In genomic region chr9:37166899-37167298, GRCm38 (mm10) we compare ENCODE assay signal across 11 mouse cellular contexts. TPM values are rescaled to one million over a fixed set of nuclear protein-coding genes. Genes with fewer than 3 reads are reported as not detected.
DNase-seq lines count a peak whose midpoint lies in the region; ATAC-seq and TF ChIP-seq lines count a peak whose summit lies in the region.
"Had no signal": no experiment of that assay in that cellular context is flagged by ENCODE, and none has a peak within 500 bp of the region (broad histone marks: within the 10 kb centered on the region; RNA-seq: fewer than 3 reads in every experiment).

No protein-coding gene starts in this region.

- no peak overlapping the region for H3K4me3 ChIP-seq in gastrocnemius, adult 2 months
- H3K4me3 ChIP-seq in liver, embryonic 14.5 days (ENCODE audit: insufficient read depth in 1 of 2, low read depth in 2 of 2, low read length in 2 of 2), result no peak overlapping the region
- H3K4me3 ChIP-seq in liver, embryonic 11.5 days (ENCODE audit: low read depth, low read length), result no peak overlapping the region
- H3K4me3 ChIP-seq in CH12.LX (replicated peaks in 1 of 3; ENCODE audit: low read depth in 2 of 3, low read length in 2 of 3, poor library complexity in 1 of 3), result no peak overlapping the region

- no peaks in the 10 kb centered on the region for H3K9me3 ChIP-seq in liver, embryonic 14.5 days (ENCODE audit: control insufficient read depth, low read length)
- no peaks in the 10 kb centered on the region for H3K9me3 ChIP-seq in liver, embryonic 11.5 days (ENCODE audit: control insufficient read depth, low read length)
- no peaks in the 10 kb centered on the region for H3K9me3 ChIP-seq in CH12.LX (replicated peaks; ENCODE audit: low read length)

- dilution Hi-C loops in CH12.LX (cut with MboI; ENCODE audit: extremely low pct_ligation_motif_present, extremely low pct_unique_long_range_greater_than_20kb, low sequenced_read_pairs), result no loop called here

- DNase-seq in gastrocnemius, adult 2 months, result no peak
- no peak for DNase-seq in gastrocnemius, postnatal 25 days
- DNase-seq in liver, embryonic 14.5 days (ENCODE audit: low read depth in 3 of 3, low spot score in 3 of 3), result no peak
- DNase-seq in liver, embryonic 11.5 days (ENCODE audit: low spot score), result no peak
- DNase-seq in CH12.LX (ENCODE audit: extremely low read depth), result peak; percentile 49
- peak; percentile 62 for DNase-seq in embryo, embryonic 11 days
- DNase-seq in spleen, postnatal 10 days (ENCODE audit: low spot score in 2 of 2), result no peak
- DNase-seq in right cerebral cortex, postnatal 14 days, result no peak
- DNase-seq: adrenal gland, adult 8-10 months; cerebellum, adult 11-12 months; heart, postnatal 10 days had no signal

- no peaks in the 10 kb centered on the region for H3K79me2 ChIP-seq in CH12.LX (replicated peaks; ENCODE audit: control insufficient read depth, extremely low read depth, insufficient read depth, poor library complexity, severe bottlenecking)

- H3K9ac ChIP-seq in liver, embryonic 14.5 days (replicated peaks), result no peak overlapping the region
- H3K9ac ChIP-seq in liver, embryonic 11.5 days (ENCODE audit: low read depth, low read length), result no peak overlapping the region
- H3K9ac ChIP-seq in CH12.LX (ENCODE audit: insufficient read depth, low read depth), result no peak overlapping the region

- peak; percentile 36; the same call in 1 of the 2 replicates for TF ChIP-seq CTCF in gastrocnemius, adult 2 months (IDR thresholded peaks at IDR 0.05)
- TF ChIP-seq CTCF in liver, embryonic 14.5 days (IDR thresholded peaks at IDR 0.05; ENCODE audit: low read depth), result peak; percentile 25; the same call in 1 of the 2 replicates
- peak; percentile 13 to 68; a peak in 2 of 4 replicates for TF ChIP-seq CTCF in CH12.LX (conservative IDR thresholded peaks at IDR 0.05 in 1 of 2, IDR thresholded peaks at IDR 0.05 in 1 of 2; ENCODE audit: low read depth in 2 of 2, low read length in 2 of 2)

- no peak overlapping the region for H3K27ac ChIP-seq in gastrocnemius, adult 2 months
- H3K27ac ChIP-seq in liver, embryonic 14.5 days, result no peak overlapping the region
- H3K27ac ChIP-seq in liver, embryonic 11.5 days (ENCODE audit: low read depth, low read length), result no peak overlapping the region
- H3K27ac ChIP-seq in CH12.LX (ENCODE audit: insufficient read depth, low read depth), result no peak overlapping the region

- 46% methylated on average over 2 of the region's 2 CpGs for WGBS in liver, embryonic 14.5 days (ENCODE audit: insufficient replicate concordance)
- WGBS in liver, embryonic 11.5 days, result 58% methylated on average over 2 of the region's 2 CpGs

- intact Hi-C loops in gastrocnemius, adult 2 months (cut with DNase I), result no loop called here

- no peak overlapping the region for H3K4me2 ChIP-seq in liver, embryonic 14.5 days (ENCODE audit: low read depth)
- H3K4me2 ChIP-seq in liver, embryonic 11.5 days, result no peak overlapping the region
- H3K4me2 ChIP-seq in CH12.LX (ENCODE audit: insufficient read depth, low read depth, poor library complexity, severe bottlenecking), result no peak overlapping the region

- no peak for TF ChIP-seq EP300 in liver, embryonic 14.5 days (IDR thresholded peaks at IDR 0.05; ENCODE audit: low read depth)
- TF ChIP-seq EP300 in CH12.LX (IDR thresholded peaks at IDR 0.05; ENCODE audit: low read length), result no peak

- in situ Hi-C loops in CH12.LX (cut with MboI; ENCODE audit: low pct_ligation_motif_present, low pct_unique_long_range_greater_than_20kb, low sequenced_read_pairs), result no loop called here

- no peaks in the 10 kb centered on the region for H3K4me1 ChIP-seq in liver, embryonic 14.5 days (replicated peaks; ENCODE audit: control insufficient read depth in 2 of 2, insufficient read depth in 2 of 2, low read length in 1 of 2)
- H3K4me1 ChIP-seq in liver, embryonic 11.5 days (replicated peaks; ENCODE audit: control insufficient read depth, insufficient read depth, low read length), result no peaks in the 10 kb centered on the region
- H3K4me1 ChIP-seq in CH12.LX (ENCODE audit: control insufficient read depth in 1 of 2, insufficient read depth in 2 of 2), result no peaks in the 10 kb centered on the region

- H3K36me3 ChIP-seq in liver, embryonic 14.5 days (replicated peaks; ENCODE audit: control insufficient read depth, insufficient read depth, low read depth), result no peaks in the 10 kb centered on the region
- no peaks in the 10 kb centered on the region for H3K36me3 ChIP-seq in liver, embryonic 11.5 days (ENCODE audit: control insufficient read depth, insufficient read depth, low read length)
- H3K36me3 ChIP-seq in CH12.LX (replicated peaks in 1 of 2; ENCODE audit: control insufficient read depth in 1 of 2, insufficient read depth in 1 of 2, low read length in 1 of 2), result no peaks in the 10 kb centered on the region

- ATAC-seq in liver, embryonic 14.5 days (ENCODE audit: insufficient read depth), result no peak
- ATAC-seq in liver, embryonic 11.5 days (replicated peaks; ENCODE audit: low FRiP score), result no peak

- no peaks in the 10 kb centered on the region for H3K27me3 ChIP-seq in liver, embryonic 14.5 days (ENCODE audit: control insufficient read depth, insufficient read depth, low read length)
- H3K27me3 ChIP-seq in liver, embryonic 11.5 days (replicated peaks; ENCODE audit: control insufficient read depth, insufficient read depth, low read length), result no peaks in the 10 kb centered on the region
- peaks cover 4% of the 10 kb centered on the region for H3K27me3 ChIP-seq in CH12.LX (replicated peaks)

- peak; percentile 62 for TF ChIP-seq RAD21 in CH12.LX (IDR thresholded peaks at IDR 0.05; ENCODE audit: low read depth, low read length)

- TF ChIP-seq POLR2A in CH12.LX (IDR thresholded peaks at IDR 0.05; ENCODE audit: low read depth, low read length), result no peak

TF ChIP-seq in CH12.LX, 34 proteins besides CTCF, POLR2A, EP300 and RAD21:
- TF ChIP-seq SMC3 (IDR thresholded peaks at IDR 0.05; ENCODE audit: low read depth, low read length) (peak; percentile 55), TCF12 (IDR thresholded peaks at IDR 0.05; ENCODE audit: low read depth, low read length) (no peak), USF1 (IDR thresholded peaks at IDR 0.05; ENCODE audit: low read depth, low read length) (no peak)

RNA-seq across cellular contexts. Expression of gene Pknox2, which starts 19.7 kb away (rescaled TPM):
- 10 to 100 TPM; 35.4 to 40.7 TPM for total RNA-seq in gastrocnemius, adult 2 months (2021)
- 10 to 100 TPM; 30.1 to 31.4 TPM for total RNA-seq in gastrocnemius, postnatal 25 days (2021)
- 0.16 and 0.18 TPM in 2 replicates for polyA plus RNA-seq in liver, embryonic 14.5 days (2012; rRNA removed)
- 0.08 TPM in 1 of 2 replicates, not detected in the other for polyA plus RNA-seq in liver, embryonic 14.5 days (2014; fragmentation: Nextera tagmentation; extraction: Ambion mirVana)
- 2.9 TPM in 2 replicates for polyA plus RNA-seq in liver, embryonic 11.5 days (2014; fragmentation: Nextera tagmentation; extraction: Ambion mirVana)
- not detected in 2 replicates for total RNA-seq in CH12.LX (2012; rRNA removed)
- 0.08 TPM in 1 of 2 replicates, not detected in the other for total RNA-seq in CH12.LX (2014; rRNA removed)
- 0.11 TPM in 1 of 2 replicates, not detected in the other for polyA plus RNA-seq in CH12.LX (2012; ENCODE audit: insufficient read length, low read depth)

RNA-seq across cellular contexts. Expression of gene Tmem218, which starts 41.1 kb away (rescaled TPM):
- total RNA-seq in gastrocnemius, adult 2 months (2021), result 1 to 10 TPM; 2.5 to 4.2 TPM
- total RNA-seq in gastrocnemius, postnatal 25 days (2021), result 1 to 10 TPM; 2.3 to 3.1 TPM
- 1.6 TPM in 2 replicates for polyA plus RNA-seq in liver, embryonic 14.5 days (2012; rRNA removed)
- polyA plus RNA-seq in liver, embryonic 14.5 days (2014; fragmentation: Nextera tagmentation; extraction: Ambion mirVana), result 3.9 and 4.3 TPM in 2 replicates
- polyA plus RNA-seq in liver, embryonic 11.5 days (2014; fragmentation: Nextera tagmentation; extraction: Ambion mirVana), result 5.8 and 6.7 TPM in 2 replicates
- 3.1 and 3.2 TPM in 2 replicates for total RNA-seq in CH12.LX (2012; rRNA removed)
- 3.0 and 3.2 TPM in 2 replicates for total RNA-seq in CH12.LX (2014; rRNA removed)
- 2.6 and 2.7 TPM in 2 replicates for polyA plus RNA-seq in CH12.LX (2012; ENCODE audit: insufficient read length, low read depth)

Comparison
In these comparisons a context has a peak if more than half of its experiments do, and no peak if none do; other contexts are left out.
1. DNase-seq: peak in CH12.LX (single experiment) and embryo, embryonic 11 days (single experiment); none in gastrocnemius, adult 2 months (single experiment), gastrocnemius, postnatal 25 days (single experiment), liver, embryonic 14.5 days (0 of 3), liver, embryonic 11.5 days (single experiment), spleen, postnatal 10 days (0 of 2) and right cerebral cortex, postnatal 14 days (single experiment).
2. RNA of gene Pknox2, which starts 19.7 kb away (total RNA-seq): 35.4 to 40.7 TPM in gastrocnemius, adult 2 months and 30.1 to 31.4 TPM in gastrocnemius, postnatal 25 days; 0.08 TPM in CH12.LX; every median in the first group is over 10 times any median in the second.
3. Peak in every context shown above with its lines, with median percentiles within 50 percentile points of each other: CTCF ChIP-seq.